Mouse (Mus musculus): ENCODE results near the gene Pdzd2.

GRCm38 (mm10) chr15:12311465-12311864 is 428.3 kb downstream of the Pdzd2 start:
- no peak for TF ChIP-seq CTCF (IDR thresholded peaks at IDR 0.05; ENCODE audit: extremely low read depth, insufficient read depth, low read length)
- no peak for TF ChIP-seq POLR2A (IDR thresholded peaks at IDR 0.05; ENCODE audit: extremely low read depth, insufficient read depth, low read length)
